Mouse (Mus musculus): Measurements from ENCODE around the gene Cspg4.

DNA sequence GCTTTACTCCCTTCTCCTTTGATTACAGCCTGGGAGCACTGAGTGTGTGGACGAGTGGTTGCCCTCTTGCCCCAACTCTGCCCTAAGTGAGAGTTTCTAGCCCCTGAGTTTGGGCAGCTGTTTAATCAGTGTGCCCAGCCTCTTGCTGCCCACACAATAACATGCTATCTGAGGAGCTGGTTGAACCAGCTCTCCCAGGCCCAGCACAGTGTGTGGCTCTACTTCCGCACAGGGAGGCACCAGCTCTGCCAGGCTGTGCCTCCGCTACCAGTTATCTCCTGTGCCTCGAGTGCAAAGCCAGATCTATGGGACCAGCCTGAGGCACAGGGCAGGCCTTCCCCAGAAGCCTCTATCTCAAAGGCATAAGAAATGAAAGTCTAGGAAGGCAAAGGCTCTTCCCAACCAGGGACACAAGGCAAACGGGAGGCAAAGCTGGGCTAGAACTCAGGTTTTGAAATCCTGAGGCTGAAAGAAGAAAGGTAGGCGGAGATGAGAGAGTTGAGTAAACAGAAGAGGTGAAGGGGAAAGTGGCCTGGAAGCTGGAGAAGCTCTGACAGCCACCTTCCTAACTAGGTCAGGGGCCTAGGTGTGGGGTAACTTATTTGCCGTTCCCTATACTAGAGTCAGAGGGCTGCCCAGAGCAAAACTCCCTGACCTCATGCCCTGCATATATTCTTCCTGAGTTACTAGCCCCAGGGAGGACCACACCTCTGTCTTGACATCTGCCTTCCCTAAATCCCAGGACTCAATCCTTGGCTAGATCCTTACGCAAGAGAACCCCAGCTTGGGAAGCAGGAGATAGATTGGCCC is 59.2 kb downstream of the Cspg4 start:
- TF ChIP-seq CTCF (conservative IDR thresholded peaks at IDR 0.05; ENCODE audit: low read length) (no peak), POU5F1 (IDR thresholded peaks at IDR 0.05; ENCODE audit: borderline replicate concordance, low read length) (no peak)
